Mouse (Mus musculus) retina, adult 2 months (tissue): ENCODE results near the gene Galr2.

ENCODE experiments used
- DNase-seq: peaks from one replicate; pipeline ENCODE4 v3.0.0-alpha.2; 2012; ENCODE audit warnings: low read depth, low spot score

Galr2 gene

DNA sequence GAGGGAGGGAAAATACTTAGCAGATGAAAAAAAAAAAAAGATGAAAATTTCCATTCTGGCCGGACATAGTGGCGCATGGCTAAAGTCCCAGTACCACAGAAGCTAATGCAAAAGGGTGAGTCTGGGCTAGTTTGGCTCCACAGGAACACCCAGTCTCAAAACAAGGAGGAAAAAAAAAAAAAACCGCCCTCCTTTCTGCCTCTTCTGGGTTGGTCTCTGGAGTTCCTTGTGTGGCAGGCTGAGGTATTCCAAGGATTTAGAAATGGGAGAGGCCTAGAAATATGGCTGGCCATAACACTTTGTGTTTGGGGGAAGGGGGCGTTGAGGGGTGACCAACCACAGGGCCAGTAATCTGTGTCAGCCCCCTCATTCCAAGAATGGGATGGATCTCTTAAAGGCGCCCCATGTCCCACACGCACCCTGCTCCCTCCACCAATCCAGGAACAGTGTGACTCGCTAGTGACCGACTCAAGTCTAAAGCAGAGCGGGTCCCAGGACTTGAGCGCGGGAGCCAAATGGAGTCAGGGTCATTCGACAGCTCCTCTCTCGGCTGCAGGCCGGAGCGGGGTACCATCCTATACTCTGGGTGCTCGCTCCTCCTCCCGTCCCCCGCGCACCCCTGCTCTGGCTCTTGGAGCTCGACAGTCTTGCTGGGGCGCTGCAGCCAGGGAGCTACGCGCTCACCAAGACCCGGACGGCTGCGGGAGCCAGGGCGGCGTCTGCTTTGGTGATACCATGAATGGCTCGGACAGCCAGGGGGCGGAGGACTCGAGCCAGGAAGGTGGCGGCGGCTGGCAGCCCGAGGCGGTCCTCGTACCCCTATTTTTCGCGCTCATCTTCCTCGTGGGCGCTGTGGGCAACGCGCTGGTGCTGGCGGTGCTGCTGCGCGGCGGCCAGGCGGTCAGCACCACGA is at the start of gene Galr2:
TSS of gene Galr2 (plus strand) at position 189 of the 913 bp plus-strand sequence.
- DNase-seq = no peak

DNA sequence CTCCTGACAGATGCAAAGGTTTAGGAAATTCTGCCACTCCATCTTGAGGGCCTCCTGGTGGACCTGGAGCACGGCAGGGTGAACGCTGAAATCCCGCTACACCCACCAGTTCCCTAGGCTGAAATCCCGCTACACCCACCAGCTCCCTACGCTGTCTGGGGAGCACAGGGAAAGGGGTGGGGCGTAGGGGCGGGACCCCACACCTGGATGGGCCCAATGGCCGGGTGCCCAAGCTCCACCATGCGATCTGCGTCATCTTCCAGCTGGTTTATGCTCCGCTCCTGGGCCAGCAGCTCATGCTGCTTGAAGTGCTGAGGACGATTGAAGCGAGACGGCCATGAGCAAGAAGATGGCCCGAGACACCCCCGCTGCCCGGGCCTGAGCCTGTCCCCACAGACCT is 48.3 kb upstream of the Galr2 start:
- DNase-seq = no peak

DNA sequence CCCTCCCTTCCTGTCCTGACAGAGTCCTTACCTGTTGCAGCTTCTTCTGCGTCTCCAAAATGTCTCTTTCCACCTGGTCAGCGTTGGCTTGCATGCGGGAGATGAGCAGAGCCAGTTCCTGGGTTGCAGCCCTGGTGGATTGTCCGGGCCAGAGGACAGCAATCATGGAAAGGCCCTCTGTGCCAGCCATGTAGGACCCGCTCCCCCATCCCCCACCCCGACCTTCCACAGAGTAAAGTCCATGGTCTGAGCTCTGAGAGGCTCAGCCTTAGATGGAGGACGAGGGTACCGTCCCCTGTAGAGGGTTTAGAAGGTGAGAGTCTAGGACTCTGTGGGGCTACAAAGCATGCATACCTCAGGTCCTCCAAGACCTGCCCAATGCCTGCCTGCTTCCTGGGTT is 45.8 kb upstream of the Galr2 start:
- DNase-seq = no peak

DNA sequence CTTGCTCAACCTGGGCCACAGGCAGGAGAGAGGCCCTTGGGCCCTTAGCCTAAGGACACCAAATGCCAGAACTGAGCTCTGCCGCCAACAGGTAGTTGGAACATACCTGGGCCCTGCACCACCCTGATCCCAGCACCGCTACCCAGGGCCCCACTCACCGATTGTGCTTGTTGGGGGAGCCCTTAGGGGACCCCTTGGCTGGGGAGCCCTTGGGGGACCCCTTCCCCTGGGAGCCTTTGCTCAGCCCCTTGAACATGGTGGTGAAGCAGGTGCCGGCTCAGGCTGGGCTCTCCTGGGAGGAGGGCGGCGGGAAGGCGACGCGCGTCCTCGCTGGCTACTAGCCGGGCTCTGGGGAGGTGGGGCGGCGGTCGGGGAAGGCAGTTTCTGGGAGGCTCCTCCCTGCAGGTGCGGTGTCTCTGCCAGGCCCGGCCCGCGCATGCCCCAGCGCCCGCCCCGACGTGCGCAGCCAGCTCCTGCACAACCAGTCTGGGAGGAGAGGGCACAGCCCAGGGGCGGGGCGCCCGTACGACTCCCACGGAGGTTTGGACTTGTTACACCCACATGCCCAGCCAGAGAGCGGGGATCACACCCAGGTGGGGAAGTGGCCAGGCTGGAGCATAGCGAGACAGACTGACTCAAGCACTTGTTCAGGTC is 42.9 kb upstream of the Galr2 start, which contains the start of gene Evpl:
TSS of gene Evpl (minus strand) at position 336 of the 654 bp plus-strand sequence.
- no peak for DNase-seq

- no peak for DNase-seq
Observed at GRCm38 (mm10) chr11:116239797-116240196, 40.9 kb upstream of the Galr2 start.

DNA sequence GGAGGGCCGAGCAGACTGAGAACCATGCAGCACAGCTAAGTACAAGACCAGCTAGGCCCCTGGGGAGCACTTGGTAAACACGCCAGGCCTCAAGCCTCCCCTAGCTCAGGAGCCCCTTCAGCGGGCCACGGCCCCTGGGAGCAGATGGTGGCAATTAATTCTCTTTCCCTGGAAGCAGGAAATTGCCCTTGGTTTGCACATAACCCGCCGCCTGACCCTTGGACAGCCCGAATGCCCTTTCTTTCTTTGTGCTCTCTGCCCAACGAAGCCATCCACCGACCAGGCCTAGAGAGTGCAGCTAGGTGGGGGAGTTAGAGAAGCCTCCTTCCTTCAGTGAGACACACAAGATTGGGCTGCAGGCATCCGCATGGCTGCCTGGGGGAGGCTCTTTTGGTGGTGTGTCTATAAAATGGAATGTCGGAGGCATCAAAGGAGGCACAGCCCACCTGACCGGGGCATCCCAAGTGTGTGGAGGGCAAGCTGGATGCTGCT is 38.9 kb upstream of the Galr2 start:
- DNase-seq = no peak

- no peak for DNase-seq
Observed at GRCm38 (mm10) chr11:116244580-116244979, 36.2 kb upstream of the Galr2 start.

DNA sequence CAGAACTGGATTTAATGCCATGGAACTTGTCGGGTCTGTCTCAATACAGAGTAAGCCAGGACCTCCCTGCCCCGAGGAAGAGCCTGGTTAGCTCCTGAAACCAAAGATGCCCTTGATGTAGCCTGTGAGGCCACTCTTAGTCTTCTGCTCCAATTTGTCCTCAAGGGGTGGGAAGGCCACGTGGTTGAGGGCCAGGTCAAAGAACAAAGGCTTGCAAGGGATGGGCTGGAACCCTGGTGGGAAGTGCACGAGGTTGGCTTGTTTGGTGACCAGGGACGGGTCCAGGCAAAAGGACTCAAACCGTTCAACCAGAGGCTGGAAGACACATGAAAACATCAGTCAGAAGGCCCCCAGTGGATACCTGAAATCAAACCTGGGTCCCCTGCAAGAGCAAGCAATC is 35.1 kb upstream of the Galr2 start:
- no peak for DNase-seq

DNA sequence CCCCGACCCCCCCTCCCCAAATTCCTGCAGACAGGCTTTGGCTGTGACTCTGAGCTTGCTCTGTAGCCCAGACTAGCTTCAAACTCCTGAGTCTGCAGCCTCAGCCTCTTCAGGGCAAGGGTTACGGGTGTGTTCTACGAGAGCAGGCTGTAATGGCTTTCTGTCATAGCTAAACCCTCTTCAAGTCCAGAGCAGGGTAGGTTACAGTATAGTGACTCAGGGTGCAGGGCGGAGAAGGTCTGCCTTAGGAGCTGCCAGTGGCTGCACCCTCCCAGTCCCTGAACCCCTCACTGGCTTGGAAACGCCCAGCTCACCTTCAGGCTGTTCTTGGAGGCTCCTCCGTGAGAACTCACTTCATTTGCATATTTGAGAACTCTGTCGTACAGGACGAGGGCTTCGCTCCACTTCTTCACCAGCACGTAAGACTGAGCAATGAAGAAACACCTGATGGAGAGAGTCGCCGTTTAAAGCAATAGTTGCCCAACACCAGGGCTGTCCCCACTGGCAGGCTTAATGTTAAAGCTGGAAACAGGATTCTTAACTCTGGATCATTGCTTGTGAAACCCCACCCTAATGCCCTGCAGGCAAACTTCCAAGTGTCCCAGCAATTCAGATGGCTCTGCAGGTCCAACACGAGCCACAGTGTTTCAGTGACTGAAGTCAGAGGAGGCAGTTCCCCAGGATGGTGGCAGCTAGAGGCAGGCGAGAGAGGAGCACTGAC is 33.1 kb upstream of the Galr2 start:
- DNase-seq = no peak

DNA sequence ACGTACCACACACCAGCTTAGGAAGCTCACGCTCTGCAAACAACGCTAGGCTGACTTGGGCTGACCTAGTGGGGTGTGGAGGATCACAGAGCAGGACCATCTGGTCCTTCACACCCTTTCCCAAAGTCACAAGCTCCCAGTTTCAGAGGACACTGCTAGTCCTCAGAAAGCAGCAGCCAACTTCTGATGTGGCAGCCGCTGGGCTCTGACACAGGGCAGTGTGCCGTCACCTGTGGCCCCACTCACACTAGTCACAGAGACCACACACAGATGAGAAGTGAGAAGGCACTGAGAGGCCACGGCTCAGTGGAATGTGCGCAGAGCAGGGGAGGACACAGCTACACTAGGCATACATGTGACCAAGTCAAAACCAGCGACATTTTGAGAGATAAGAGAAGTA is 29.8 kb upstream of the Galr2 start:
- no peak for DNase-seq

DNA sequence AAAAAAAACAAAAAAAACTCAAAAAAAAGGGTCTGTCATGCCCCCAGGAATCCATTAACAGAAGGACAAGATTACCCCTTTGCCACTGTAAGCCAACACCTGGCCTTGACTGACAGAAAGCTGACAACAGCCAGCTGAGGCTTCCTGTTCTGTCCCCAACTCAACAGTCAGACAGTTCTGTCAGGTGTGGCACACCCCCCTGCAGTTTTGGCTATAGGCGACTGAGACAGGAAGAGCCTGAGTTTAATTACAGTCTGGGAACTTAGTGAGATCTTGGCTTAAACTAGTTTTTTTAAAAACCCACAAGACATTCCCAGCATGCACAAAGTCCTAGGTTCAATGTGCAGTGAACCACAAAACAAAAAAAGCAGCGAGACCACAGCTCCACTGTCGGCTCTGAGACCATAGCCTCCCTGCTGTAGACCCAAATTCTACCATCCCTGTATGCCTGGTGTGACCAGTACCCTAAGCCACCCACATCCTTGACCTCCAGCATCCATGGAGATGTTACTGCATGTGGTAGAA is 27.6 kb upstream of the Galr2 start:
- DNase-seq = no peak

GRCm38 (mm10) chr11:116254627-116255026 is 26.1 kb upstream of the Galr2 start:
- DNase-seq = no peak

- DNase-seq = no peak
Observed at GRCm38 (mm10) chr11:116255090-116255981, 25.4 kb upstream of the Galr2 start.

GRCm38 (mm10) chr11:116255982-116256675 is 24.6 kb upstream of the Galr2 start:
- DNase-seq = no peak

- no peak for DNase-seq
Observed at GRCm38 (mm10) chr11:116259461-116259860, 21.3 kb upstream of the Galr2 start.

DNA sequence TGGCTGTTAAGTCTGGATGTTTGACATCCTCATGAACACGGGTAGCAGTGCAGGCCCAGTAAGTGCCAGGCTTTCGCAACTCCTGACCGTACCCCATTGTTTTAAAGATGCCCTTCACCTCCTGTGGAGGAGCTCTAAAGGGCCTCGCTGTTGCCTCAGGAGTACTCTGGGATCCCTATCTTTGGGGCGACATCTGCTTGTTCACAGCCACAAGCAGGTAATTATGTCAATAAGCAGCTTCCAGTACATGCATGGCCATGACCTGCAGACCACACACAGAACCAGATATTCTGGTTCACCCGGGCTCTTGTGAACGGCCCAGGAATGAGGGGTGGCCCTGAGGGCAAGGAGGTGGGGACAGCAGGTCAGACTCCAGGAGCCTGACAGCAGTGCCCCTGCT is 20.5 kb upstream of the Galr2 start:
- DNase-seq = no peak

- no peak for DNase-seq
Observed at GRCm38 (mm10) chr11:116265352-116265751, 15.4 kb upstream of the Galr2 start.

GRCm38 (mm10) chr11:116265850-116266249 is 14.9 kb upstream of the Galr2 start:
- no peak for DNase-seq

DNA sequence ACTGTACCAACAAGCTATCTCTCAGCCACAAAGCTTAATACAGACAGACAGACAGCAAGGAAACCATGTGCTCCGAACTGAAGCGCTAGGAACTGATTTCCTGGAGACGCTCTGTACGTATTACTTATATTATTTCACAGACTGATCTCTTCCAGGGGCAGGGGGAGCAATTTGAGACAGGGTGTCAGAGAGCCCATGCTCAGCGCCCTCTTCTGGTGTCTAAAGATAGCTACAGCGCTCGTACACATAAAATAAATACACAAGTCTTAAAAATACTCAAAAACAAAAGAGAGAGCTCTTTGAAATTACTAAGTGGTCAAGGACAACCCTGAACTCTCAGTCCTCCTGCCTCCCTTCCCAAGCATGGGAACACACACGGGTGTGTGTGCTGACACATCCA is 13.1 kb upstream of the Galr2 start:
- no peak for DNase-seq

DNA sequence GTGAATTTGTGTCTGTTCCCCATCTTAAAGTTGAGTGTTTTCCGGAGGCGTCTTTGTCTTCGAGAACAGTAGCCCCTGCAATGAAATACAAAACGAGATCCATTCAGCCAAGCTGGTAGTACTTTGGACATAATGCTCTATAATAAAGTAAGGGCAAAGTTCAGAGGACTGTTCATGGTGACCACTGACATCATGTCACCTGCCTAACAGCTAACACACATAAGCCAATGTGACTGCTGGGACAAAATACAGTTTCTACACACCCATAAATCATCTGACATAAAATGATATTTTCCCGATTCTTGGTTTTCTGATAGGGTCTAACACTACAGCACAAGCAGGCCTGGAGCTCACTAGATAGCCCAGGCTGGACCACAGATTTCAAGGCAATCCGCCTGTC is 12.4 kb upstream of the Galr2 start:
- no peak for DNase-seq
